Mouse (Mus musculus) embryonic fibroblast, embryonic 13.5 days (primary cell): ENCODE data around the gene Cplx3.

Experiments
- CTCF ChIP-seq: IDR thresholded peaks from 2 replicates; pipeline ENCODE4 v1.5.1; 2011; ENCODE audit warnings: mild to moderate bottlenecking, control low read depth, low read length, moderate library complexity, borderline replicate concordance; ENCODE audit not compliant: insufficient read depth
- POLR2A ChIP-seq: IDR thresholded peaks from 2 replicates; pipeline ENCODE4 v1.6.1; 2011; ENCODE audit warnings: low read depth, mild to moderate bottlenecking, control low read depth, low read length, moderate library complexity

DNA sequence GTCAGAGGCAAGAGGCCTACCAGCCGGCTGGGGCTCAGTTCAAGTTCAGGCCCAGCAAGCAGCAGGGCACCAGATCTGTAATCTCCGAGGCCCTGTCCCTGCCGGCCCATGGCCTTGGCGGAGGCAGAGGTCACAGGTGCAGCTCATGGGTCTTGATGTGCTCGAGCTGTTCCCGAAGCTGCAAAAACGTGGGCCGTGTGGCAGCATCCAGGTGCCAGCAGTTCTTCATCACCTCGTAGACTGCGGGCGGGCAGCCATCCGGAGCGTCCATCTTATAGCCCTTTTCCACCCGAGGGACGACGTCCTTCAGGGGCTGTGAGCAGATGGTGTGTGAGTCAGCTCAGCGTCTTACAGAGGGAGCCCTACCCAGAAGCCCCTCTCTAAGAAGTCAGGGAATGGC lies 21.1 kb upstream of the Cplx3 start:
- TF ChIP-seq POLR2A (no peak), CTCF (no peak)
